Mouse (Mus musculus) NIH3T3 (cell line): Measurements from ENCODE around the gene Tnfrsf8.

Experiments used
- DNase-seq: peaks from one replicate; pipeline ENCODE4 v3.0.0-alpha.2; 2012; ENCODE audit warnings: low read depth

Gene Tnfrsf8

GRCm38 (mm10) chr4:145230647-145231046 lies 84.3 kb downstream of the Tnfrsf8 start:
- no peak for DNase-seq

GRCm38 (mm10) chr4:145229524-145230163 lies 85.3 kb downstream of the Tnfrsf8 start:
- peak; percentile 88 for DNase-seq

GRCm38 (mm10) chr4:145229051-145229450 lies 85.9 kb downstream of the Tnfrsf8 start:
- no peak for DNase-seq

GRCm38 (mm10) chr4:145224613-145225012 lies 90.4 kb downstream of the Tnfrsf8 start:
- DNase-seq = no peak

GRCm38 (mm10) chr4:145222064-145222463 lies 92.9 kb downstream of the Tnfrsf8 start:
- DNase-seq = peak; percentile 30

GRCm38 (mm10) chr4:145221379-145221778 lies 93.6 kb downstream of the Tnfrsf8 start:
- DNase-seq = no peak

- DNase-seq = no peak
Measured at GRCm38 (mm10) chr4:145220001-145220400, 95.0 kb downstream of the Tnfrsf8 start.

GRCm38 (mm10) chr4:145219240-145219985 lies 95.6 kb downstream of the Tnfrsf8 start:
- DNase-seq = peak; percentile 43

GRCm38 (mm10) chr4:145217837-145218236 lies 97.1 kb downstream of the Tnfrsf8 start:
- peak; percentile 62 for DNase-seq
